Mouse (Mus musculus): ENCODE results near the gene Cyp4v3. TPM values are rescaled to one million over a fixed set of nuclear protein-coding genes. Genes with fewer than 3 reads are reported as not detected.

Gene Cyp4v3
- polyA plus RNA-seq, 1 experiment, result 0.63 TPM

DNA sequence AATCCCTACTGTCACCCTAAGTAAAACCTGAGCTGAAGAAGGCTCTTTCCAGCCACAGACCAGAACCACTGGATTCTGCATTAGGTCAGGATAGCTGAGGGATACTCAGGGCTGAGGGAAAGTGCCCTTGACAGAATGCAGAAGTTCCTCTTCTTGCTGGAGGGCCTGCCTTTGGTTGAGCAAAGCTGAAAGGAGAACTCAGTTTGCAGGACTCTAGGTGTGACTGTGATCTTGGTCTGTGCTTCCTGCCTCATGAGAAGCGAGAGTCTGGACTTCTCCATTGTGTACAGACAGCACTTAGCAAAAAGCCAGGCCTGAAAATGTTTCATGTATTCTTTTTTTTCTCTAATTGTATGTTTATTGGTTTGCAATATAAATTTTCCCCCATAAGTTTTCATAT, 34.1 kb upstream of the Cyp4v3 start:
- no peaks in the 10 kb centered on the region; the same call in 1 of the 2 replicates for H3K27me3 ChIP-seq (ENCODE audit: control insufficient read depth, insufficient read depth, low read length, poor library complexity, severe bottlenecking)
- TF ChIP-seq CTCF (IDR thresholded peaks at IDR 0.05; ENCODE audit: low read depth, low read length) (no peak), EP300 (IDR thresholded peaks at IDR 0.05; ENCODE audit: insufficient read depth, low read depth, low read length) (no peak), POLR2A (IDR thresholded peaks at IDR 0.05; ENCODE audit: insufficient read depth, low read length) (no peak)
- no peaks in the 10 kb centered on the region for H3K9me3 ChIP-seq (replicated peaks; ENCODE audit: control insufficient read depth, insufficient read depth, low read length, poor library complexity, severe bottlenecking)
- H3K4me3 ChIP-seq (ENCODE audit: low read depth, low read length), result no peak overlapping the region
- H3K9ac ChIP-seq (ENCODE audit: low read depth, poor library complexity, severe bottlenecking), result no peak overlapping the region
- H3K36me3 ChIP-seq (ENCODE audit: control insufficient read depth, insufficient read depth, low read length, poor library complexity, severe bottlenecking), result no peaks in the 10 kb centered on the region
- H3K4me1 ChIP-seq (ENCODE audit: control insufficient read depth, insufficient read depth, low read length), result no peaks in the 10 kb centered on the region
- no peak overlapping the region for H3K27ac ChIP-seq (ENCODE audit: insufficient read depth, low read length)

DNA sequence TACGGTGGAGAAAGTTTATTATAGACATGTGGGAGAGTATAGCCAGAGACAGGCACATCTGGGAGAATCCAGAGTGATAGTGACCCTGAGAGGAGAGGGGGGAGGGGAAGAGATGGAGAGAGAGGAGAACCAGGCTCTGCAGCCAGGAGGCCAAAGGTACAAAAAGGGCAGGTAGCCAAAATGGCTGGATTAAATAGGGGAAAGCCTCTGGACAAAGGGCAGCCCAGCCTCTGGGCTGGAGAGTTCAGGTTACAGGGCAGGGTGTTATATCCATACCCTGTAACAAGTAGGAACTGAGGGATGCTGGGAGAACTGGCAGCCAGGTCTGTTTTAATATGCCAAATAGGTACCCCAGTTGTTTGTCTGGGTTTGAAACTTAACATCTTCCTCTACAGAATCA, 30.2 kb upstream of the Cyp4v3 start:
- Histone ChIP-seq H3K27ac (ENCODE audit: insufficient read depth, low read length) (no peak overlapping the region), H3K4me3 (ENCODE audit: low read depth, low read length) (no peak overlapping the region), H3K4me1 (ENCODE audit: control insufficient read depth, insufficient read depth, low read length) (no peaks in the 10 kb centered on the region), H3K9ac (ENCODE audit: low read depth, poor library complexity, severe bottlenecking) (no peak overlapping the region), H3K36me3 (ENCODE audit: control insufficient read depth, insufficient read depth, low read length, poor library complexity, severe bottlenecking) (no peaks in the 10 kb centered on the region), H3K27me3 (ENCODE audit: control insufficient read depth, insufficient read depth, low read length, poor library complexity, severe bottlenecking) (no peaks in the 10 kb centered on the region; the same call in 1 of the 2 replicates), H3K9me3 (replicated peaks; ENCODE audit: control insufficient read depth, insufficient read depth, low read length, poor library complexity, severe bottlenecking) (no peaks in the 10 kb centered on the region)
- TF ChIP-seq EP300 (IDR thresholded peaks at IDR 0.05; ENCODE audit: insufficient read depth, low read depth, low read length) (no peak), CTCF (IDR thresholded peaks at IDR 0.05; ENCODE audit: low read depth, low read length) (no peak), POLR2A (IDR thresholded peaks at IDR 0.05; ENCODE audit: insufficient read depth, low read length) (no peak)

DNA sequence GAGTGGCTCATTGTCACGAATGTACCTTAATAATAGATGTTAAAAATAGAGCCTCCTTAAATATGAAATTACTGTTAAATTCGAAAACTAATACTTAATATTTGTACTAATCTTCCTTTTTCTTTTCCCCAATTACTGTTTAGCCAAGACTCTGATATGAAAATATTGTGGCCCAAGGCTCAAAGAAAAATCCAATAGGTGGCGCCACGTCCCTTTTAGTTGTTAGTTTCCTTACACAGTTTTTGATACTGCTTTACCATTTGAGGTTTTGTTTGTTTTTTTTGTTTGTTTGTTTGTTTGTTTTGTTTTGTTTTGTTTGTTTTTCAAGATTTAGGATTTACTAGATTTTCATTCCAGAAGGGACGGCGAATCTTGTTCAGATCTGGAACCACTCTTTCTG, 29.3 kb upstream of the Cyp4v3 start:
- Histone ChIP-seq H3K9ac (ENCODE audit: low read depth, poor library complexity, severe bottlenecking) (no peak overlapping the region), H3K4me3 (ENCODE audit: low read depth, low read length) (no peak overlapping the region), H3K27ac (ENCODE audit: insufficient read depth, low read length) (no peak overlapping the region), H3K27me3 (ENCODE audit: control insufficient read depth, insufficient read depth, low read length, poor library complexity, severe bottlenecking) (no peaks in the 10 kb centered on the region; the same call in 1 of the 2 replicates), H3K4me1 (ENCODE audit: control insufficient read depth, insufficient read depth, low read length) (no peaks in the 10 kb centered on the region), H3K9me3 (replicated peaks; ENCODE audit: control insufficient read depth, insufficient read depth, low read length, poor library complexity, severe bottlenecking) (no peaks in the 10 kb centered on the region), H3K36me3 (ENCODE audit: control insufficient read depth, insufficient read depth, low read length, poor library complexity, severe bottlenecking) (no peaks in the 10 kb centered on the region)
- TF ChIP-seq CTCF (IDR thresholded peaks at IDR 0.05; ENCODE audit: low read depth, low read length) (no peak), POLR2A (IDR thresholded peaks at IDR 0.05; ENCODE audit: insufficient read depth, low read length) (no peak), EP300 (IDR thresholded peaks at IDR 0.05; ENCODE audit: insufficient read depth, low read depth, low read length) (no peak)

DNA sequence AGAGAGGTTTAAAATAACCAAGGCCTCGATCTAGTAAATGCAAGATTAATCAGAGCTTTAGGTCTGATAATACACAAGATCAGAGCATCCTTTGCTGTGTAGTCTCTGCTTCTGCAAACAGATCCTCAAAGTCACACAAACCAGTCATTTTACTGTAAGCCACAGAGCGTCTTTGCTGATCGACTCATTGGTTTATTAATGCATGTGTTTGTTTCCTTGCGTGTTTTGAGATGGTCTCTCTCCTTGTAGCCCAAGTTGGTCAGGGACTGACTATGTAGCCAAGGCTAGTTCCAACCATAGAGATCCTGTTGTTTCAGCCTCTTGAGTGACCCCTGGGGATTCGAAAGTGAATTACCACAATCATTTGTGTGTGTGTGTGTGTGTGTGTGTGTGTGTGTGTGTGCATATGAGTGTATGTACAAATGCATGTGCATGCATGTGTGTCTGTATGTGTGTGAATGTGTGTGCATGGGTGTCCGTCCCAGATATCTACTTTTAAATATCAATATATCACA, 26.1 kb upstream of the Cyp4v3 start:
- Histone ChIP-seq H3K27me3 (ENCODE audit: control insufficient read depth, insufficient read depth, low read length, poor library complexity, severe bottlenecking) (peaks cover 1% of the 10 kb centered on the region), H3K36me3 (ENCODE audit: control insufficient read depth, insufficient read depth, low read length, poor library complexity, severe bottlenecking) (no peaks in the 10 kb centered on the region), H3K4me3 (ENCODE audit: low read depth, low read length) (no peak overlapping the region), H3K4me1 (ENCODE audit: control insufficient read depth, insufficient read depth, low read length) (no peaks in the 10 kb centered on the region), H3K9ac (ENCODE audit: low read depth, poor library complexity, severe bottlenecking) (no peak overlapping the region), H3K9me3 (replicated peaks; ENCODE audit: control insufficient read depth, insufficient read depth, low read length, poor library complexity, severe bottlenecking) (no peaks in the 10 kb centered on the region), H3K27ac (ENCODE audit: insufficient read depth, low read length) (no peak overlapping the region)
- TF ChIP-seq EP300 (IDR thresholded peaks at IDR 0.05; ENCODE audit: insufficient read depth, low read depth, low read length) (no peak), POLR2A (IDR thresholded peaks at IDR 0.05; ENCODE audit: insufficient read depth, low read length) (no peak), CTCF (IDR thresholded peaks at IDR 0.05; ENCODE audit: low read depth, low read length) (no peak)

DNA sequence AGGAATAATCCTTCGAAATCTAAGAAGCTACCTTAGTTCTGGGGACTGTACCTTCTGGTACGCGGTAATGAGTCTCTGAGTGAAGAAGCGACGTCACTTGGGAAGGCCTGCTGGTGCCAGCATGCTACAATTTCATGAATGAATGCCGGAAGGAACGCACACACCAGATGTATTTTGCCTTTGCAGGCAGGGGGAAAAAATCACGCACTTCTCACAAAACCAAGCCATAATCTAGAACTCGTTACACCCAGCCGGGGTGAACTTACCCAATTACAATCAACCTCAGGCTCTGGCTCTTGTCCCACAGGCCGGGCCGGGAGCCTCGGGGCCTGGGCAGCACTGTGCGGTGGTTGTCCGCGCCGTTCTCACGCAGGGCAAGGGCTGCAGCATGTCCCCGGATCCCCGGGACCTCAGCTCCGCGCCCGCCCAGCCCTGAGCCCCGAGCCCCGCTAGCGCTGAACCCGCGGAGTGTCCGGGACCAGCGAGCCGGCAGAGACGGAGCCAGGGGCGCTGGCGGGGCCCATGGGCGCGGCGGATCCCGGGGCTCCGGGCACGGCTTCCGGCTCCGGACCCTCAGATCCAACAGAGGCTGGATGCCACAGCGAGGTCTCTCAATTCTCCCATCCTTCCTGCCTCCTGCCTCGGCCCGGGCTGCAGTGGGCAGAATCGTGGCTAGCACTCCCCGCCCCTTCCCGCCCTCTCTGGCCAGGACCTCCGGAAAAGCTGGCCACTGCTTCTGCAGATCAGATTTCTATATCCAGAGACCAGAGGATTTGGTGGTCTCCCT, 25.3 kb upstream of the Cyp4v3 start:
- Histone ChIP-seq H3K27ac (ENCODE audit: insufficient read depth, low read length) (no peak overlapping the region), H3K4me3 (ENCODE audit: low read depth, low read length) (peak overlapping the region; percentile 63), H3K36me3 (ENCODE audit: control insufficient read depth, insufficient read depth, low read length, poor library complexity, severe bottlenecking) (no peaks in the 10 kb centered on the region), H3K9ac (ENCODE audit: low read depth, poor library complexity, severe bottlenecking) (peak overlapping the region; percentile 83), H3K9me3 (replicated peaks; ENCODE audit: control insufficient read depth, insufficient read depth, low read length, poor library complexity, severe bottlenecking) (no peaks in the 10 kb centered on the region), H3K27me3 (ENCODE audit: control insufficient read depth, insufficient read depth, low read length, poor library complexity, severe bottlenecking) (peaks cover 3% of the 10 kb centered on the region), H3K4me1 (ENCODE audit: control insufficient read depth, insufficient read depth, low read length) (no peaks in the 10 kb centered on the region)
- no peak for TF ChIP-seq EP300 (IDR thresholded peaks at IDR 0.05; ENCODE audit: insufficient read depth, low read depth, low read length)
- no peak for TF ChIP-seq CTCF (IDR thresholded peaks at IDR 0.05; ENCODE audit: low read depth, low read length)
- no peak for TF ChIP-seq POLR2A (IDR thresholded peaks at IDR 0.05; ENCODE audit: insufficient read depth, low read length)

DNA sequence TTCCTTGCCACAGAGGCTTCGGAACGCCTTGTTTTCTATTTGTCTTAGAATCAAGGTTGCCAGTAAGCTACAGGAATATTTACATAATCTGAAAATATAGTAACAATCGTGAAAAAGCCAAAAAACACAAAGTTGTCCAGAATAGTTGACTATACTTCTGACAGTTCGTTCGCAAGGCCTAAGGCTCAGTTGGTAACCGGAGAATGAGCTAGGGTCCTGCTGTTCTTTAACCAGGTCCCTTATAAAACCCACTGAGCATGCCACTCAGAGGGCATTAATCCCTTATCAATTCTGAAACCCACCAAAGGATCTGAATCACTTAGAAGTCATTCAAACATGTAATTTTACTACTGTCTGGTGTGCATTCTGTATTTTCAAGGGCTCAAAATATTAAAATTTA, 22.8 kb upstream of the Cyp4v3 start:
- Histone ChIP-seq H3K27me3 (ENCODE audit: control insufficient read depth, insufficient read depth, low read length, poor library complexity, severe bottlenecking) (peaks cover 3% of the 10 kb centered on the region), H3K4me1 (ENCODE audit: control insufficient read depth, insufficient read depth, low read length) (no peaks in the 10 kb centered on the region), H3K9me3 (replicated peaks; ENCODE audit: control insufficient read depth, insufficient read depth, low read length, poor library complexity, severe bottlenecking) (no peaks in the 10 kb centered on the region), H3K27ac (ENCODE audit: insufficient read depth, low read length) (no peak overlapping the region), H3K36me3 (ENCODE audit: control insufficient read depth, insufficient read depth, low read length, poor library complexity, severe bottlenecking) (no peaks in the 10 kb centered on the region), H3K9ac (ENCODE audit: low read depth, poor library complexity, severe bottlenecking) (no peak overlapping the region), H3K4me3 (ENCODE audit: low read depth, low read length) (no peak overlapping the region)
- TF ChIP-seq CTCF (IDR thresholded peaks at IDR 0.05; ENCODE audit: low read depth, low read length), result no peak
- no peak for TF ChIP-seq EP300 (IDR thresholded peaks at IDR 0.05; ENCODE audit: insufficient read depth, low read depth, low read length)
- TF ChIP-seq POLR2A (IDR thresholded peaks at IDR 0.05; ENCODE audit: insufficient read depth, low read length), result no peak
